Comparison of ENCODE assay signal across 17 mouse cellular contexts in the genomic region with DNA sequence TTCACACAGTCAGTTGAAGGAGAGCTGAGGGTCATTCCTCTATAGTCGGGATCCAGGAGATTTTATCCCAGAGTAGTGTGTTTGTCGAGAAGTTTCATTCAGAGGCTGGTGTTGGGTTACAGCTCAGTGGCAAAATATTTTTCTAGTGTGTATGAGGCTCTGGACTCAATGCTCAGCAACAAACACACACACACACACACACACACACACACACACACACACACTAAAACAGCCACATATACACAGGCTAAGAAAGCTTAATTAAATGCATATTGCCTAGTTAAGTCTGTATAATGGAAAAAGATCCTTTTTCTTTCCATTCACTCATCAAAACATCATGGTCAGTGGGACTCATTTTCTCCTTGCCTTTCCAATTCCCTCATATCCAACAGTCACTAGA.
"Had no signal": no experiment of that assay in that cellular context is flagged by ENCODE, and none has a peak within 500 bp of the region (broad histone marks: within the 10 kb centered on the region; RNA-seq: fewer than 3 reads in every experiment).

No protein-coding gene starts in this region.

- H3K4me3 ChIP-seq: neural tube, embryonic 12.5 days; neural tube, embryonic 13.5 days; neural tube, embryonic 15.5 days; stomach, embryonic 15.5 days had no signal

- H3K4me1 ChIP-seq: neural tube, embryonic 12.5 days; neural tube, embryonic 13.5 days; neural tube, embryonic 15.5 days; stomach, embryonic 15.5 days had no signal

- H3K27me3 ChIP-seq: neural tube, embryonic 12.5 days; neural tube, embryonic 13.5 days; neural tube, embryonic 15.5 days; stomach, embryonic 15.5 days had no signal

- H3K36me3 ChIP-seq: neural tube, embryonic 12.5 days; neural tube, embryonic 13.5 days; neural tube, embryonic 15.5 days; stomach, embryonic 15.5 days had no signal

- H3K9me3 ChIP-seq: neural tube, embryonic 12.5 days; neural tube, embryonic 13.5 days; neural tube, embryonic 15.5 days; stomach, embryonic 15.5 days had no signal

- H3K4me2 ChIP-seq: neural tube, embryonic 12.5 days; neural tube, embryonic 13.5 days; neural tube, embryonic 15.5 days; stomach, embryonic 15.5 days had no signal

- DNase-seq: retina, postnatal 1 day; right cerebral cortex, adult 18-20 months; right cerebral cortex, postnatal 14 days; right cerebral cortex, postnatal 25 days; right cerebral cortex, postnatal 4 days; spleen, adult 18-20 months; thymus, adult 18-20 months; thymus, adult 2 months; thymus, postnatal 14 days; thymus, postnatal 25 days; thymus, postnatal 36 days; thymus, postnatal 4 days had no signal

- H3K9ac ChIP-seq: neural tube, embryonic 12.5 days; neural tube, embryonic 13.5 days; neural tube, embryonic 15.5 days; stomach, embryonic 15.5 days had no signal

- H3K27ac ChIP-seq: neural tube, embryonic 12.5 days; neural tube, embryonic 13.5 days; neural tube, embryonic 15.5 days; stomach, embryonic 15.5 days; stomach, postnatal 0 days had no signal
